Comparison of ENCODE assay signal across 8 mouse cellular contexts in genomic region chr4:137388059-137388794, GRCm38 (mm10). TPM values are rescaled to one million over a fixed set of nuclear protein-coding genes. Genes with fewer than 3 reads are reported as not detected.
DNase-seq lines count a peak whose midpoint lies in the region; ATAC-seq lines count a peak whose summit lies in the region.

No protein-coding gene starts in this region.

- H3K4me1 ChIP-seq in hindbrain, embryonic 14.5 days (replicated peaks; ENCODE audit: control insufficient read depth, insufficient read depth, low read length): peaks cover 17% of the 10 kb centered on the region

- peak; percentile 94 for DNase-seq in R1 (ENCODE audit: low read depth, low spot score)
- DNase-seq in cerebellum, postnatal 25 days: peak; percentile 89 to 91
- peak; percentile 67 to 78 for DNase-seq in frontal cortex, postnatal 25 days (ENCODE audit: low spot score in 2 of 2)
- DNase-seq in hindbrain, embryonic 14.5 days (ENCODE audit: low spot score): peak; percentile 93
- DNase-seq in layer of hippocampus, postnatal 36 days: peak; percentile 81 to 86
- DNase-seq in lung, postnatal 36 days: peak; percentile 90
- DNase-seq in retina, postnatal 1 day: peak; percentile 97
- DNase-seq in urinary bladder, adult 18-20 months (ENCODE audit: low spot score in 2 of 2): peak; percentile 82 to 88

- peak; percentile 96 for ATAC-seq in hindbrain, embryonic 14.5 days (ENCODE audit: low FRiP score)

- no peaks in the 10 kb centered on the region for H3K9me3 ChIP-seq in hindbrain, embryonic 14.5 days (ENCODE audit: control insufficient read depth, low read length)

- no peaks in the 10 kb centered on the region for H3K27me3 ChIP-seq in hindbrain, embryonic 14.5 days (ENCODE audit: control insufficient read depth, insufficient read depth, low read length)

- peak overlapping the region; percentile 92 for H3K27ac ChIP-seq in hindbrain, embryonic 14.5 days

- peak overlapping the region; percentile 85 for H3K9ac ChIP-seq in hindbrain, embryonic 14.5 days

- WGBS in hindbrain, embryonic 14.5 days: under 1% methylated on average over 46 of the region's 46 CpGs

- no peaks in the 10 kb centered on the region for H3K36me3 ChIP-seq in hindbrain, embryonic 14.5 days (replicated peaks; ENCODE audit: control insufficient read depth, insufficient read depth)

- H3K4me3 ChIP-seq in hindbrain, embryonic 14.5 days (replicated peaks; ENCODE audit: low read length): peak overlapping the region; percentile 60

- peak overlapping the region; percentile 76 for H3K4me2 ChIP-seq in hindbrain, embryonic 14.5 days (replicated peaks)

RNA-seq across cellular contexts. Expression of gene Cela3a, which starts 21.4 kb away (rescaled TPM):
- polyA plus RNA-seq in hindbrain, embryonic 14.5 days (2014; fragmentation: Nextera tagmentation; extraction: Ambion mirVana): not detected in 2 replicates
- total RNA-seq in layer of hippocampus, postnatal 36 days (2021): not detected

RNA-seq across cellular contexts. Expression of gene Cdc42, which starts 30.7 kb away (rescaled TPM):
- polyA plus RNA-seq in hindbrain, embryonic 14.5 days (2014; fragmentation: Nextera tagmentation; extraction: Ambion mirVana): 1,007 and 1,073 TPM in 2 replicates
- 100 to 1,000 TPM; 302 to 334 TPM for total RNA-seq in layer of hippocampus, postnatal 36 days (2021)

RNA-seq across cellular contexts. Expression of gene Cela3b, which starts 42.1 kb away (rescaled TPM):
- polyA plus RNA-seq in hindbrain, embryonic 14.5 days (2014; fragmentation: Nextera tagmentation; extraction: Ambion mirVana): not detected in 2 replicates
- total RNA-seq in layer of hippocampus, postnatal 36 days (2021): not detected

Comparison
In these comparisons a context has a peak if more than half of its experiments do, and no peak if none do; other contexts are left out.
1. Peak in every context shown above with its lines: DNase-seq, ATAC-seq, H3K4me3 ChIP-seq and H3K27ac ChIP-seq.